Mouse (Mus musculus) forelimb bud, embryonic 11.5 days (tissue): ENCODE measurements around the gene Aspg.
A peak's percentile ranks its signal among the peaks of the same experiment; 100 is the strongest.

Experiments used
- DNase-seq: peaks from one replicate; pipeline ENCODE4 v3.0.0-alpha.2; 2012; ENCODE audit warnings: low read depth, low spot score

The Aspg gene

GRCm38 (mm10) chr12:112147365-112147764 is 40.9 kb downstream of the Aspg start:
- DNase-seq: no peak

GRCm38 (mm10) chr12:112150011-112150410 is 43.5 kb downstream of the Aspg start:
- DNase-seq: no peak

- no peak for DNase-seq
Measured at GRCm38 (mm10) chr12:112151244-112151979, 44.9 kb downstream of the Aspg start.

GRCm38 (mm10) chr12:112151980-112152362 is 45.5 kb downstream of the Aspg start:
- peak; percentile 44 for DNase-seq

GRCm38 (mm10) chr12:112153597-112153996 is 47.1 kb downstream of the Aspg start:
- DNase-seq: no peak

GRCm38 (mm10) chr12:112154476-112154875 is 48.0 kb downstream of the Aspg start:
- no peak for DNase-seq

GRCm38 (mm10) chr12:112155218-112156051 is 49.0 kb downstream of the Aspg start:
- no peak for DNase-seq

- DNase-seq: no peak
Measured at GRCm38 (mm10) chr12:112156804-112157203, 50.3 kb downstream of the Aspg start.

- no peak for DNase-seq
Measured at GRCm38 (mm10) chr12:112158246-112158645, 51.8 kb downstream of the Aspg start.

GRCm38 (mm10) chr12:112158784-112159183 is 52.3 kb downstream of the Aspg start:
- no peak for DNase-seq

- no peak for DNase-seq
Measured at GRCm38 (mm10) chr12:112163981-112164839, 57.7 kb downstream of the Aspg start.

GRCm38 (mm10) chr12:112164840-112165219 is 58.4 kb downstream of the Aspg start:
- no peak for DNase-seq

GRCm38 (mm10) chr12:112169240-112169639 is 62.8 kb downstream of the Aspg start:
- no peak for DNase-seq

- no peak for DNase-seq
Measured at GRCm38 (mm10) chr12:112170671-112171574, 64.4 kb downstream of the Aspg start.

- DNase-seq: no peak
Measured at GRCm38 (mm10) chr12:112171657-112172056, 65.2 kb downstream of the Aspg start.

GRCm38 (mm10) chr12:112172214-112172613 is 65.7 kb downstream of the Aspg start:
- no peak for DNase-seq
